Mouse (Mus musculus): ENCODE results near the gene Morn5.

Morn5 gene

DNA sequence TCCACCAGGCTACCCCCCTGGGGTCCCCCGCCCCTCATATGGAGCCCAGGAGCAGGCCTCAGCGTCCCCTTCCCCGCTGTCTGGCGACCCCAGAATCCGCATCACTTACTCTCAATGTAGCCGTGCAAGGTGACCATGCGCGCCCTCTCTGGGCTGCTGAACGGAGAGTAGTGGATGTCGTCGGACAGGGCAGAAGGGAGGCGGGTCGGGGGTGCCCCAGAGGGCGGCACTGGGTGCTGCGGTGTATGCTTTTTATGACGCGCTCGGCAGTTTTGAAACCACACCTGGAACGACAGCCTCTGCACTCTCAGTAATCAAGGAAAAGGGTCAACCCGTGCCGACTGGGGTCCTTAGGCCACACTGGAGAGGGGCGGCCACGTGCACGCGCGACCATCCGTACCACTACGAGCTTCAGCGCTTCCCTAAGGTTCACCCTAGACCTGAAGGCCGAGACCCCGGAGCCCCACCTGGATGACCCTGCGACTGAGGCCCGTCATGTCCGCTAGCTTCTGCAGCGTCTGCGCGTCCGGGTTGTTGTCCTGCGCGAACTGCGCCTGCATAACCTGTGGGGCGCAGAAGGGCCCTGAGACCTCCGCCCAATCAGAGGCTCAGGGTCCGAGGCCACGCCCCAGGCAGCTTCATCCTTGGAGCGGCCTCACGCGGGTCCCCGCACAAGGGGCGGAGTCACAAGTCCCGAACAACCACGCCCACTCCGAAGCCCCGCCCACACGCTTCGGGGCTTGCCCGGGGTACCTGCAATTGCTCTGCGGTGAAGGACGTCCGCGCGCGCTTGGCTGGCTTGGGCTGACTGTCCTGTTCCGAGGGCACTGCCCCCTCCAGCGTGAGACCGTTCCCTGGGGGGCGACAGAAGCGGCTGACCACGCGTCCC is 41.8 kb downstream of the Morn5 start:
- no peak for TF ChIP-seq GATA4 (IDR thresholded peaks at IDR 0.05; ENCODE audit: insufficient replicate concordance, low read length)

- TF ChIP-seq GATA4 (IDR thresholded peaks at IDR 0.05; ENCODE audit: insufficient replicate concordance, low read length) = no peak
Measured at GRCm38 (mm10) chr2:36092748-36093147, 43.5 kb downstream of the Morn5 start.

DNA sequence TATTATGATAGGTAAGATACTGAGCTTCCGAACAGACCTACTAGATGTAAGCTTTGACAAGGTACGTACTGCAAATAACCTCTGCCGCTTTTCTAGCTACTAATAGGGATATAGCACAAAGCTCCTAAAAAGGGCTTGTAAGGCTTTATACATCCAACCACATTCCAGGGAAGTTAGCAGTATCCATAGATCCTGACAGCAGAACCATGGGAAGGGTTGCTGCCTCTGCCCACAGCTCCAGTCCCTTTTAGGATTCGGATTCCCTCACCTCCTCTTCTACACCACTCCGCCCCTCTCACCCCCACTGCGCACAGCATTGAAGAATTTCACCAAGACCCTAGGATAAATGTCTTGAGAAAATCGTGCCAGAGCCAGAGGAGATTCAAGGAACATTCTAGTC is 44.0 kb downstream of the Morn5 start:
- no peak for TF ChIP-seq GATA4 (IDR thresholded peaks at IDR 0.05; ENCODE audit: insufficient replicate concordance, low read length)

- TF ChIP-seq GATA4 (IDR thresholded peaks at IDR 0.05; ENCODE audit: insufficient replicate concordance, low read length) = no peak
Measured at GRCm38 (mm10) chr2:36093914-36094475, 44.7 kb downstream of the Morn5 start.

GRCm38 (mm10) chr2:36097129-36097815 is 48.0 kb downstream of the Morn5 start:
- TF ChIP-seq GATA4 (IDR thresholded peaks at IDR 0.05; ENCODE audit: insufficient replicate concordance, low read length) = no peak

DNA sequence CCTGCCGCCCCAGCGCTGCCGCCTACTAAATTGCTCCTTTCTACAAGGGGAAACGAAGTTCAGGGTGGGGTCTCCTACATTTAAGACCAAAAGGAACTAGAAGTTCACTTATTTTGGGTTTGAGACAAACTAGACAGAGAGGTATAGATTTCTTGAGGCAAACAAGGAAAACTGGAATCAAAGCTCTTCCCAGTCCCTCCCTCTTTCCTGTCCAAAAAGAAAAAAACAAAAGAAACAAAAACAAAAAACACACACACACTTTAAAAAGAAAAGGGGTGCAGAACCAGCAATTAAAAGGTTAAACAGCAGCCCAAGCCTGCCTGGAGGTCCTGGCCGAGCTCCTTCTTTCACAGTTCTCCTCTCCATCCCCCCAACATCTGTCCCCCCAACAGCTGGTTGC is 48.8 kb downstream of the Morn5 start:
- no peak for TF ChIP-seq GATA4 (IDR thresholded peaks at IDR 0.05; ENCODE audit: insufficient replicate concordance, low read length)

DNA sequence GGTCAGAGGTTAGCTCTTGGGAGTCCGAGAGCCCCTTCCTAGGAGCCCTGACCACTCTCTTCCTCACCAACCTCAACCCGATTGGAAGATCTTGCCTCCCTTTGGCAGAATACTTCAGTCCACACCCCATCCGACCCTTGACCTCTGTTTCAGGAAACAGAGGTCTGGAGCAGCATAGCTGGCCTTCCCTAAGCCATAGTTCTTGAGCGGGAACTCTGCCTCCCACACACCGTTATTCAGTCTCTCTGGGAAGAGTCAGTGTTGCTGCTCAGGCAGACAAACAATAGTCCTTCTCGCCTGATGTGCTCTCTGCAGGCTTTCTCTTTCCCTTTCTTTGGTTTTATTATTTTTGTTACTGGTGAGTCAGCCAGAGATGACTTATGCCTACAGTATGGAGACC is 50.5 kb downstream of the Morn5 start:
- no peak for TF ChIP-seq GATA4 (IDR thresholded peaks at IDR 0.05; ENCODE audit: insufficient replicate concordance, low read length)

DNA sequence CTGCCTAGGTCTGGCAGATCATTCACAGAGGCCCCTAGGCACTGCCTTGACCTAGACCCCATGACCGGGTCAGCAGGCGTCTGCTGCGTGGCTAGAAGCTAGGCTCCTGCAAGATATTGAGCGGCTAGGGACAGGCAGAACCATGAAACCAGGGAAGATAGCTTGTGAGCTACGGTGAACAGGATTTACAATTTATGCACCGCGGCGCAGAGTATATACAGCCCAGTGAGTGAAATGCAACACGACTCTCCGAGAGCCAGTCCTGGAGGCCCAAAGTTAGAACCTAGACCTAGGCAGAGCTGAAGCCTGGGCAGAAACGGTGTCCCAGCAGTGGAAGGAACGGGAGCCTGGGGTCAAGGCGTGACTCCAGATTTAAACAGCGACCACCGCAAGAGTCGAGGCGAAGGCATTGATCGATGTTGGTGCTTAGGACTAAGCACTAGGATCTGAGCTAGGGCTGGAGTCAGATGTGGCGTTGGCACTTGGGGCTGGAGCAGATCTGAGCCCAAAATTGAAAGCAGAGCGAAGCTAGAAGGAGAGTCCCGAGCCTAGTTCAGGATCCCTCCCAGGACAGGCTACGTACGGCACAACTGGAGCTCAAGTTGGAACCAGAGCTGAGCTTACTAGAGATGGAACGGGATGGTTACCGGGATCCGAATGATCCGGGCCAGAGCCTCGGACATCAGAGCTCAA is 52.8 kb downstream of the Morn5 start:
- no peak for TF ChIP-seq GATA4 (IDR thresholded peaks at IDR 0.05; ENCODE audit: insufficient replicate concordance, low read length)

GRCm38 (mm10) chr2:36102559-36102946 is 53.3 kb downstream of the Morn5 start:
- TF ChIP-seq GATA4 (IDR thresholded peaks at IDR 0.05; ENCODE audit: insufficient replicate concordance, low read length) = no peak

GRCm38 (mm10) chr2:36103069-36103554 is 53.9 kb downstream of the Morn5 start:
- no peak for TF ChIP-seq GATA4 (IDR thresholded peaks at IDR 0.05; ENCODE audit: insufficient replicate concordance, low read length)

DNA sequence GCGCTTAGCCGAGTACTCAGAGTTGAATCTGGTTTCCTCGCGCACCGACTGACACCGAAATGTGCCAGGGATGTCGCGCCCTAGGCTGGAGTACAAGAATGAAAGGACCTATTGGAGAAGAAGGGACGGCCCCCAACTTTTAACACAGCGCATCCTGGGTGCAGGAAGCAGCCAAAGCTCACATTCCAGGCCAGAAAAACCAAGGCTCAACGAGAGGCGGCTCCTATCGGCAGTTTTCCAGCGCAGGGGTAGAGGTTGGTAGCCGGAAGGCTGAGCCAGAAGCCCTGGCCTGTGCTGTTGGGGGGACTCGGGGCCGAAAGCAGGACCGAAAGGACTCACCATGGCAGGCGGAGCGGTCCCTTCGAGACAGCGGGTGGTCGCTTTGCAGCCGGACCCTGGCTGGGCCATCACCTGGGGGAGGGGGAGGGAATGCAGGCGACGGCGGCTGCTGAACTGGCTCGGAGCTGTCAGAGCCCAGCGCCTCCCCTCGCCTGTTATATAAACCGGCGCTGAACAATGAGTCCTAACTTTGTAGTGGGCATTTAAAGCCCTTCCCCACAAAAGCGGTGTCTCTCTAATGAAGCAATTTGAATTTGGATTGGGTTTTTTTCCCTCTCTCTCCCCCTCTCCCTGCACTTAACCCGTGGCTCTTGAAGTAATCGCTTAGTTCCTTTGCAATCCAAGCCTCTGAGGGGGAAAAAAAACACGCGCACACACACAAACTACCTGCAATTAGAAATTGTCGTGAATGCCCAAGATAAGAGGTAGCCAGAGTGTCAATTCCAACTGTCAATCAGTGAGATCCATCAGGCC is 54.5 kb downstream of the Morn5 start:
- no peak for TF ChIP-seq GATA4 (IDR thresholded peaks at IDR 0.05; ENCODE audit: insufficient replicate concordance, low read length)

DNA sequence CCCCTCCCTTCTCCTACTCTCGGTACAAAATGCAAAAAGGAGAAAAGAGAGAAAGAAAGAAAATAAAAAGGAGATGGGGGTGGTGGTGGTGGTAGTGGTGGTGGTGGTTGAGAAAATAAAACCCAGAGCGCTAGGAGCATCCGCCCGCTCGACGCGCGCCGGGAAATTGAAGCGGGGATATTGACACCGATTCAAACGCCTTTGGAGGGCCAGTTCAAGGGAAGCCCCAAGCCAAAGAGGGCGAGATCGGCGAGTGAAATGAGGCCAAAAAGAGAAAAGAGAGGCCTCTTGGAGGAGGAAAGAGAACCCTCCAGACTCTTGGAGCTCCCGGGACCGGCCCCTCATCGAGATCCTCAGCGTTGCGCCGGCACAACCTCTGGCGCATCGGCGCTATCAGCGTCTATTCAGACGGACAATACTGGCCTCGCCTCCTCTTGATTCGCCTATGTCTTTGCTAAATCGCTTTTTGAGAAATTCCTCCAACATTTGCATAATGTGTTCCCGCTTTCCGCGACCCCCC is 55.2 kb downstream of the Morn5 start:
- no peak for TF ChIP-seq GATA4 (IDR thresholded peaks at IDR 0.05; ENCODE audit: insufficient replicate concordance, low read length)

DNA sequence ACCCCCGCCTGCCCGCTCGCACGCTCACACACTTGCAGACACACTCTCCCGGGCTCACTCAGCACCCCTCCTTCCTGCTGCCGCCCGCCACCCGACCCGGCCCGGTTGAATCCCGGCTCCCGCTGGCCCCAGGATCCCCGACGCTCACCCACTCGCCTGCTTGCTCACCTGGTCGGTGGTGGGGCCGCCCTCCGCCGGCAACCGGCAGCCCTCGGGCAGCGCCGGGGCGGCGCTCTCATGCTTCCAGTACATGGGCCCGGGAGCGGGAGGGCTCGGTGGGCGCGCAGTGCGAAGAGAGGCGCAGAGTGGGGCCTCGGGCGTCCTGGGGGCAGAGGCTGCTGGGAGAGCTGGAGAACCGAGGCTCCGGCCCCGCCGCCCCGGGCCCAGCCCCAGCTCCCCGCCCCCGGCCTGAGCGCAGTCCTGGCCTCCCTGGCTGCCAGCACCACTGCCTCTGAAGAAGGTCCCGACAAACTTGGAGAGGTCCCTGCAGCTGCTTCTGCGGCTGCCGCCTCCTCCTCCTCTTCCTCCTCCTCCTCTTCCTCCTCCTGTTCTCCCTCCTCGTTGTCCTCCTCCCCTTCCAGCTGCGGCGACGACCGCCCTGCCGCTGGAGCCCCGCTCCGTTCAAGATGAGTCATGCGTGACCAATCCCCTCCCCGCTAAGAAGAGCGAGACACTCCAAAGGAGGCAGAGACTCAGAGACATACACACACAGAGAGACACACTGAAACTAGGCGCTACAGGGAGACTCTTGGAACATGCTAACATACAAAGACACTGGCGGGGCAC is 55.9 kb downstream of the Morn5 start, which contains the start of gene Lhx6:
Lhx6 (minus strand) TSS at position 453 of the 786 bp plus-strand sequence.
- no peak for TF ChIP-seq GATA4 (IDR thresholded peaks at IDR 0.05; ENCODE audit: insufficient replicate concordance, low read length)

Data from liver, adult (tissue).